ENCODE assay signal across 24 mouse cellular contexts in the genomic region with DNA sequence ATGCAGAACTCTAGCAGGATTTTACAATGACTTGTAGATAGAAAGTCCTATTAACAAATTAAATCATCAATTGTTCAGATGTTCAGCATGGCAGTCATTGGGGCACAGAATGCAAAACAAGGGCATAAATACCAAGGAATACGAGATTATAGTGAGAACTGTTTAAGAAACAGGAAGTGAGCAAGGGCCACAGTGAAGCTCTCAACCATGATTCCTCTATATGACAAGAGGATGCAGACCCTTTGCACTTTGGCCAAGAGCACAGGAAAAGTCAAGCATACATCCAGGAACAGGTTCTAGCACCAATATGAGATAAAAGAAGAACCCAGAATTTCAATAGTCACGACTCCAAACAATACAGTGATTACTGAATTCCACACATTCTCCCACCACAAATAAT. TPM values are rescaled to one million over a fixed set of nuclear protein-coding genes. Genes with fewer than 3 reads are reported as not detected.
A peak's percentile ranks its signal among the peaks of the same experiment; 100 is the strongest.
DNase-seq lines count a peak whose midpoint lies in the region; ATAC-seq and TF ChIP-seq lines count a peak whose summit lies in the region.
"Had no signal": no experiment of that assay in that cellular context is flagged by ENCODE, and none has a peak within 500 bp of the region (broad histone marks: within the 10 kb centered on the region; RNA-seq: fewer than 3 reads in every experiment).

No protein-coding gene starts in this region.

- H3K4me1 ChIP-seq in lung, postnatal 0 days (ENCODE audit: insufficient read depth, low read depth, low read length): no peaks in the 10 kb centered on the region
- no peaks in the 10 kb centered on the region for H3K4me1 ChIP-seq in intestine, postnatal 0 days (replicated peaks; ENCODE audit: control insufficient read depth, insufficient read depth, low read length)
- H3K4me1 ChIP-seq: embryonic facial prominence, embryonic 13.5 days; forebrain, embryonic 12.5 days; heart, embryonic 15.5 days had no signal

- WGBS in lung, postnatal 0 days: 43% methylated on average over 2 of the region's 2 CpGs
- 77% methylated on average over 2 of the region's 2 CpGs for WGBS in intestine, postnatal 0 days

- H3K4me3 ChIP-seq in lung, postnatal 0 days (ENCODE audit: low read depth, low read length): no peak overlapping the region
- H3K4me3 ChIP-seq in intestine, postnatal 0 days (ENCODE audit: low read depth, low read length): no peak overlapping the region
- H3K4me3 ChIP-seq: embryonic facial prominence, embryonic 13.5 days; forebrain, embryonic 12.5 days; heart, adult 2 months; heart, embryonic 15.5 days had no signal

- H3K4me2 ChIP-seq in lung, postnatal 0 days (replicated peaks; ENCODE audit: low read depth, low read length): no peak overlapping the region
- no peak overlapping the region for H3K4me2 ChIP-seq in intestine, postnatal 0 days (replicated peaks; ENCODE audit: low read depth)
- H3K4me2 ChIP-seq: embryonic facial prominence, embryonic 13.5 days; forebrain, embryonic 12.5 days; heart, embryonic 11.5 days; heart, embryonic 15.5 days; hindbrain, embryonic 14.5 days had no signal

- no peak for TF ChIP-seq CTCF in lung, postnatal 0 days (IDR thresholded peaks at IDR 0.05)
- TF ChIP-seq CTCF in intestine, postnatal 0 days (IDR thresholded peaks at IDR 0.05; ENCODE audit: low read depth): no peak

- DNase-seq in lung, postnatal 36 days: peak; percentile 12
- no peak for DNase-seq in lung, postnatal 0 days (ENCODE audit: low spot score)
- peak; percentile 55 to 67 for DNase-seq in B cell, adult 2 months
- DNase-seq: adrenal gland, postnatal 10 days; cerebellum, adult 11-12 months; cerebellum, adult 9-10 months; cerebellum, postnatal 25 days; gastrocnemius, postnatal 10 days; heart, adult 2 months; heart, postnatal 14 days had no signal

- TF ChIP-seq EP300 in lung, postnatal 0 days (IDR thresholded peaks at IDR 0.05): no peak

- ATAC-seq in lung, postnatal 0 days: no peak
- ATAC-seq in megakaryocyte, adult 5-6 weeks (ENCODE audit: poor library complexity, severe bottlenecking): peak; percentile 59; the same call in 1 of the 2 replicates
- no peak for ATAC-seq in inflammation-experienced regulatory T-cells, adult 6 months
- ATAC-seq in intestine, postnatal 0 days: no peak
- no peak for ATAC-seq in cerebellum, adult (ENCODE audit: insufficient number of reproducible peaks, low FRiP score, low TSS enrichment)
- ATAC-seq: forebrain, embryonic 16.5 days had no signal

- no peaks in the 10 kb centered on the region for H3K36me3 ChIP-seq in lung, postnatal 0 days (ENCODE audit: insufficient read depth, low read length)
- no peaks in the 10 kb centered on the region for H3K36me3 ChIP-seq in intestine, postnatal 0 days (ENCODE audit: control insufficient read depth, insufficient read depth)
- H3K36me3 ChIP-seq: embryonic facial prominence, embryonic 13.5 days; forebrain, embryonic 12.5 days; G1E; heart, embryonic 15.5 days had no signal

- no peaks in the 10 kb centered on the region for H3K27me3 ChIP-seq in lung, postnatal 0 days (replicated peaks; ENCODE audit: insufficient read depth, low read length)
- no peaks in the 10 kb centered on the region for H3K27me3 ChIP-seq in intestine, postnatal 0 days (replicated peaks; ENCODE audit: control insufficient read depth, insufficient read depth, low read length)
- H3K27me3 ChIP-seq: embryonic facial prominence, embryonic 13.5 days; forebrain, embryonic 12.5 days; heart, embryonic 15.5 days had no signal

- no peak overlapping the region for H3K27ac ChIP-seq in lung, postnatal 0 days (ENCODE audit: low read length)
- H3K27ac ChIP-seq in intestine, postnatal 0 days (ENCODE audit: low read depth, low read length): no peak overlapping the region
- H3K27ac ChIP-seq: embryonic facial prominence, embryonic 13.5 days; forebrain, embryonic 12.5 days; heart, adult 2 months; heart, embryonic 15.5 days; hindbrain, embryonic 14.5 days had no signal

- H3K9me3 ChIP-seq in lung, postnatal 0 days (ENCODE audit: low read length): no peaks in the 10 kb centered on the region
- H3K9me3 ChIP-seq in intestine, postnatal 0 days (ENCODE audit: control insufficient read depth): no peaks in the 10 kb centered on the region
- H3K9me3 ChIP-seq: embryonic facial prominence, embryonic 13.5 days; forebrain, embryonic 12.5 days; G1E; heart, embryonic 15.5 days had no signal

- H3K9ac ChIP-seq in lung, postnatal 0 days (replicated peaks; ENCODE audit: low read depth): no peak overlapping the region
- H3K9ac ChIP-seq in intestine, postnatal 0 days (ENCODE audit: low read depth, low read length): no peak overlapping the region
- H3K9ac ChIP-seq: embryonic facial prominence, embryonic 13.5 days; forebrain, embryonic 12.5 days; heart, embryonic 15.5 days; hindbrain, embryonic 14.5 days had no signal

RNA-seq across cellular contexts. Expression of a gene that starts 4.0 kb away (rescaled TPM):
- polyA plus RNA-seq in lung, postnatal 0 days (2015; fragmentation: Nextera tagmentation; extraction: Ambion mirVana): 0.53 and 0.61 TPM in 2 replicates
- total RNA-seq in megakaryocyte, adult 5-6 weeks (2015): 191 and 200 TPM in 2 replicates
- 256 and 263 TPM in 2 replicates for total RNA-seq in megakaryocyte, adult 5-6 weeks (2017)
- 100 to 1,000 TPM; 164 to 254 (median 167) TPM for polyA plus RNA-seq in inflammation-experienced regulatory T-cells, adult 6 months (2017; shearing (Covaris generic))
- polyA plus RNA-seq in intestine, postnatal 0 days (2015; fragmentation: Nextera tagmentation; extraction: Ambion mirVana): 0.31 and 0.34 TPM in 2 replicates
- total RNA-seq: G1E had no signal
- polyA plus RNA-seq: forebrain, embryonic 12.5 days; G1E had no signal

RNA-seq across cellular contexts. Expression of a gene that starts 27.6 kb away (rescaled TPM):
- 0.98 and 2.0 TPM in 2 replicates for polyA plus RNA-seq in lung, postnatal 0 days (2015; fragmentation: Nextera tagmentation; extraction: Ambion mirVana)
- 26.1 and 30.0 TPM in 2 replicates for total RNA-seq in megakaryocyte, adult 5-6 weeks (2015)
- total RNA-seq in megakaryocyte, adult 5-6 weeks (2017): 20.0 and 30.5 TPM in 2 replicates
- 10 to 100 TPM; 54.7 to 61.9 (median 56.4) TPM for polyA plus RNA-seq in inflammation-experienced regulatory T-cells, adult 6 months (2017; shearing (Covaris generic))
- polyA plus RNA-seq in intestine, postnatal 0 days (2015; fragmentation: Nextera tagmentation; extraction: Ambion mirVana): 0.22 and 0.59 TPM in 2 replicates
- total RNA-seq: gastrocnemius, postnatal 10 days; gastrocnemius, postnatal 4 days had no signal
- polyA plus RNA-seq: embryonic facial prominence, embryonic 13.5 days; forebrain, embryonic 12.5 days; forebrain, embryonic 16.5 days; G1E; heart, embryonic 11.5 days had no signal

RNA-seq across cellular contexts. Expression of a gene that starts 46.8 kb away (rescaled TPM):
- polyA plus RNA-seq in lung, postnatal 0 days (2015; fragmentation: Nextera tagmentation; extraction: Ambion mirVana): 0.94 and 0.95 TPM in 2 replicates
- total RNA-seq in megakaryocyte, adult 5-6 weeks (2015): 3.0 and 6.5 TPM in 2 replicates
- total RNA-seq in megakaryocyte, adult 5-6 weeks (2017): 2.3 and 2.4 TPM in 2 replicates
- 10 to 100 TPM; 52.2 to 73.3 (median 72.7) TPM for polyA plus RNA-seq in inflammation-experienced regulatory T-cells, adult 6 months (2017; shearing (Covaris generic))
- polyA plus RNA-seq in intestine, postnatal 0 days (2015; fragmentation: Nextera tagmentation; extraction: Ambion mirVana): not detected in 2 replicates
- total RNA-seq: gastrocnemius, postnatal 10 days; hematopoietic stem cell, adult 5-6 weeks had no signal
- polyA plus RNA-seq: brain, embryonic 14.5 days; embryonic facial prominence, embryonic 13.5 days; forebrain, embryonic 12.5 days; G1E; heart, embryonic 15.5 days; hindbrain, embryonic 14.5 days had no signal

Comparison
In these comparisons a context has a peak if more than half of its experiments do, and no peak if none do; other contexts are left out.
1. RNA of a gene that starts 4.0 kb away (polyA plus RNA-seq): 164 to 254 TPM in inflammation-experienced regulatory T-cells, adult 6 months; 0.53 to 0.61 TPM in lung, postnatal 0 days and 0.31 to 0.34 TPM in intestine, postnatal 0 days; every median in the first group is over 100 times any median in the second.
2. RNA of a gene that starts 27.6 kb away (polyA plus RNA-seq): 54.7 to 61.9 TPM in inflammation-experienced regulatory T-cells, adult 6 months; 0.98 to 2.0 TPM in lung, postnatal 0 days and 0.22 to 0.59 TPM in intestine, postnatal 0 days; every median in the first group is over 10 times any median in the second.
3. RNA of a gene that starts 46.8 kb away (polyA plus RNA-seq): 52.2 to 73.3 TPM in inflammation-experienced regulatory T-cells, adult 6 months; 0.94 to 0.95 TPM in lung, postnatal 0 days and not detected in intestine, postnatal 0 days; every median in the first group is over 10 times any median in the second.